Mouse (Mus musculus) kidney, adult 18-20 months (tissue): ENCODE data around the gene Adamtsl1.

Experiments
- DNase-seq: peaks from one replicate; pipeline ENCODE4 v3.0.0; 2021

The Adamtsl1 gene

GRCm38 (mm10) chr4:85819169-85819568, 305.2 kb downstream of the Adamtsl1 start:
- DNase-seq = peak; percentile 24

- no peak for DNase-seq
Measured at GRCm38 (mm10) chr4:85819921-85820320, 305.9 kb downstream of the Adamtsl1 start.

GRCm38 (mm10) chr4:85823952-85824704, 310.2 kb downstream of the Adamtsl1 start:
- no peak for DNase-seq

- DNase-seq = no peak
Measured at GRCm38 (mm10) chr4:85824705-85825085, 310.7 kb downstream of the Adamtsl1 start.

- DNase-seq = no peak
Measured at GRCm38 (mm10) chr4:85837058-85837457, 323.1 kb downstream of the Adamtsl1 start.

GRCm38 (mm10) chr4:85837532-85837965, 323.6 kb downstream of the Adamtsl1 start:
- no peak for DNase-seq

- DNase-seq = no peak
Measured at GRCm38 (mm10) chr4:85838031-85838430, 324.1 kb downstream of the Adamtsl1 start.

- no peak for DNase-seq
Measured at GRCm38 (mm10) chr4:85842113-85842512, 328.1 kb downstream of the Adamtsl1 start.

GRCm38 (mm10) chr4:85844381-85844780, 330.4 kb downstream of the Adamtsl1 start:
- no peak for DNase-seq

GRCm38 (mm10) chr4:85845931-85846330, 332.0 kb downstream of the Adamtsl1 start:
- no peak for DNase-seq

GRCm38 (mm10) chr4:85853401-85853800, 339.4 kb downstream of the Adamtsl1 start:
- no peak for DNase-seq

- no peak for DNase-seq
Measured at GRCm38 (mm10) chr4:85854507-85854906, 340.5 kb downstream of the Adamtsl1 start.

GRCm38 (mm10) chr4:85879376-85879775, 365.4 kb downstream of the Adamtsl1 start:
- DNase-seq = no peak

- DNase-seq = no peak
Measured at GRCm38 (mm10) chr4:85881318-85881717, 367.3 kb downstream of the Adamtsl1 start.

GRCm38 (mm10) chr4:85884031-85884430, 370.1 kb downstream of the Adamtsl1 start:
- no peak for DNase-seq

- DNase-seq = no peak
Measured at GRCm38 (mm10) chr4:85889877-85890598, 376.1 kb downstream of the Adamtsl1 start.

GRCm38 (mm10) chr4:85901316-85901715, 387.3 kb downstream of the Adamtsl1 start:
- peak; percentile 21 for DNase-seq

GRCm38 (mm10) chr4:85904217-85904616, 390.2 kb downstream of the Adamtsl1 start:
- no peak for DNase-seq

- DNase-seq = no peak
Measured at GRCm38 (mm10) chr4:85916034-85916433, 402.1 kb downstream of the Adamtsl1 start.

GRCm38 (mm10) chr4:85918366-85918765, 404.4 kb downstream of the Adamtsl1 start:
- DNase-seq = no peak

GRCm38 (mm10) chr4:85920474-85920873, 406.5 kb downstream of the Adamtsl1 start:
- DNase-seq = no peak

GRCm38 (mm10) chr4:85922741-85923140, 408.8 kb downstream of the Adamtsl1 start:
- no peak for DNase-seq

GRCm38 (mm10) chr4:85932129-85932528, 418.2 kb downstream of the Adamtsl1 start:
- DNase-seq = no peak

- no peak for DNase-seq
Measured at GRCm38 (mm10) chr4:85939460-85939859, 425.5 kb downstream of the Adamtsl1 start.
